Mouse (Mus musculus) lung, embryonic 15.5 days (tissue): Measurements from ENCODE around the gene Smg9. TPM values are rescaled to one million over a fixed set of nuclear protein-coding genes. Genes with fewer than 3 reads are reported as not detected.

Source experiments
- ATAC-seq: fragments of 200-750 bp; cut with Nextera tagmentation; 2 replicates; pipeline ENCODE4 v1.8.0; 2017; ENCODE audit warnings: moderate number of reproducible peaks, borderline replicate concordance; ENCODE audit not compliant: low FRiP score, low TSS enrichment; ENCODE audit errors: extremely low read depth
- H3K27ac ChIP-seq: fragments of 300-500 bp; sonication (generic); 2 replicates; pipeline ENCODE4 v1.5.1; 2015; ENCODE audit warnings: moderate library complexity, mild to moderate bottlenecking, inconsistent platforms
- H3K27me3 ChIP-seq: fragments of 300-500 bp; sonication (generic); 2 replicates; pipeline ENCODE4 v1.6.1; 2015; ENCODE audit warnings: inconsistent platforms
- H3K36me3 ChIP-seq: fragments of 300-500 bp; sonication (generic); 2 replicates; pipeline ENCODE4 v1.6.1; 2015; ENCODE audit warnings: inconsistent platforms
- H3K4me1 ChIP-seq: fragments of 300-500 bp; sonication (generic); 2 replicates; pipeline ENCODE4 v1.6.1; 2015; ENCODE audit warnings: inconsistent platforms
- H3K4me2 ChIP-seq: fragments of 300-500 bp; sonication (generic); 2 replicates; pipeline ENCODE4 v1.6.1; 2015; ENCODE audit warnings: inconsistent platforms, mild to moderate bottlenecking, moderate library complexity
- H3K4me3 ChIP-seq: fragments of 300-500 bp; sonication (generic); 2 replicates; pipeline ENCODE4 v1.5.1; 2015; ENCODE audit warnings: mild to moderate bottlenecking, inconsistent platforms
- H3K9ac ChIP-seq: fragments of 300-500 bp; sonication (generic); 2 replicates; pipeline ENCODE4 v1.6.1; 2015; ENCODE audit warnings: inconsistent platforms
- H3K9me3 ChIP-seq: fragments of 300-500 bp; sonication (generic); 2 replicates; pipeline ENCODE4 v1.6.1; 2016; ENCODE audit warnings: inconsistent platforms
- WGBS: fragments of 180-500 bp; shearing (Covaris S2); methylation state at CpG from one replicate; pipeline ENCODE4 v1.1.7; 2015; 5-methylcytosine and 5-hydroxymethylcytosine counted together
- polyA plus RNA-seq: library from polyadenylated mRNA; unstranded; fragments of >200 nt; fragmentation: Nextera tagmentation; extraction: Ambion mirVana; gene quantifications from 2 replicates; pipeline ENCODE4 v1.2.1, GENCODE M21; 2015

The Smg9 gene
- polyA plus RNA-seq, 1 experiment from 2014 or later = 23.9 TPM

- no peak for ATAC-seq
- 86% methylated on average over 8 of the region's 8 CpGs for WGBS
- H3K9me3 ChIP-seq = no peaks in the 10 kb centered on the region
- H3K27ac ChIP-seq = no peak overlapping the region
- H3K27me3 ChIP-seq = no peaks in the 10 kb centered on the region
- H3K4me3 ChIP-seq = no peak overlapping the region
- peaks cover 8% of the 10 kb centered on the region; the same call in 1 of the 2 replicates for H3K36me3 ChIP-seq
- no peak overlapping the region for H3K4me2 ChIP-seq
- H3K9ac ChIP-seq = no peak overlapping the region
- H3K4me1 ChIP-seq = 0 out of 2 replicates have a peak, but pooled peaks cover 3% of the 10 kb centered on the region
These were observed 20.2 kb downstream of the Smg9 start for GRCm38 (mm10) chr7:24419579-24419978.

DNA sequence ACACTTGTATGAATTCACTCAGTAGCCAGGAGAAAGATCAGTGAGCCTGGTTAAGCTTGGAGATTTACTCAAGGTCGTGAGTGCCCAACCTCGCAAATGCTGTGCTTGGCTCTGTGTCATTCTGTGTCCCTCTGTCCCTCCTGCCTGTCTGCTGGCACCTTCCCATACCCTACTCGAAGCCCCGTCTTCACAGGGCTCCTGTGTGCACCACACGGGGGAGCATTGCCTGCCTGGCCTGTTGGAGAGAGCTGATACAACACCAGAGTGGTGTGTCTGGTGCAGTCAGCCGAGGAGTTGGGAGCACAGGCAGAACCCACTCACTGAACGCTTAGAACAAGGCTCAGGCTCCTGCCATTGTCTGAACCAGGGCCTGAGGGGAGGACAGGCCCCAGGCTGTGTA lies 22.2 kb downstream of the Smg9 start:
- H3K4me3 ChIP-seq = no peak overlapping the region
- H3K9me3 ChIP-seq = no peaks in the 10 kb centered on the region
- H3K36me3 ChIP-seq = peaks cover 8% of the 10 kb centered on the region; the same call in 1 of the 2 replicates
- 80% methylated on average over 7 of the region's 7 CpGs for WGBS
- no peak overlapping the region for H3K9ac ChIP-seq
- H3K4me1 ChIP-seq = 0 out of 2 replicates have a peak, but pooled peaks cover 3% of the 10 kb centered on the region
- no peak for ATAC-seq
- no peak overlapping the region for H3K4me2 ChIP-seq
- no peak overlapping the region for H3K27ac ChIP-seq
- no peaks in the 10 kb centered on the region for H3K27me3 ChIP-seq

DNA sequence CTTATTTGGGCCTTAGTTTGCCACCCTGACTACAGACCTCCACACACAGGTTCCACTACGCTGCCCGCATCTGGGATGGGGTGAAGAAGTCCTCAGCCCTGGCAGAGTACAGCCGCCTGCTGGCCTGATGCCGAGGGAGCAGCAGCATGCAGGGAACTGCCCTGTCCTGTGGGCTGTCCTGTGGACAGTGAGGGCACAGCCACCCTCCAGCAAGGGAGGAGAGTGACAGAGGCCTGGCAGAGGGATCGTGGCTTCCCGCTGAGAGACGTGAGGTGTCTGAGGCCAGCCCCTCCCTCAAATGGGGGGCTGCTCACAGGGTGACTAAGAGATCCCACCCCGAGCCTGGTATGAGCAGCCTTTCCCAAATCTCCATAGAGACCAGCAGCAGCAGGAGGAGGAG lies 22.8 kb downstream of the Smg9 start:
- Histone ChIP-seq H3K27me3 (no peaks in the 10 kb centered on the region), H3K9me3 (no peaks in the 10 kb centered on the region), H3K4me2 (no peak overlapping the region), H3K27ac (no peak overlapping the region), H3K36me3 (peaks cover 8% of the 10 kb centered on the region; the same call in 1 of the 2 replicates), H3K4me1 (0 out of 2 replicates have a peak, but pooled peaks cover 3% of the 10 kb centered on the region), H3K9ac (no peak overlapping the region), H3K4me3 (no peak overlapping the region)
- ATAC-seq = no peak
- WGBS = 67% methylated on average over 8 of the region's 8 CpGs

DNA sequence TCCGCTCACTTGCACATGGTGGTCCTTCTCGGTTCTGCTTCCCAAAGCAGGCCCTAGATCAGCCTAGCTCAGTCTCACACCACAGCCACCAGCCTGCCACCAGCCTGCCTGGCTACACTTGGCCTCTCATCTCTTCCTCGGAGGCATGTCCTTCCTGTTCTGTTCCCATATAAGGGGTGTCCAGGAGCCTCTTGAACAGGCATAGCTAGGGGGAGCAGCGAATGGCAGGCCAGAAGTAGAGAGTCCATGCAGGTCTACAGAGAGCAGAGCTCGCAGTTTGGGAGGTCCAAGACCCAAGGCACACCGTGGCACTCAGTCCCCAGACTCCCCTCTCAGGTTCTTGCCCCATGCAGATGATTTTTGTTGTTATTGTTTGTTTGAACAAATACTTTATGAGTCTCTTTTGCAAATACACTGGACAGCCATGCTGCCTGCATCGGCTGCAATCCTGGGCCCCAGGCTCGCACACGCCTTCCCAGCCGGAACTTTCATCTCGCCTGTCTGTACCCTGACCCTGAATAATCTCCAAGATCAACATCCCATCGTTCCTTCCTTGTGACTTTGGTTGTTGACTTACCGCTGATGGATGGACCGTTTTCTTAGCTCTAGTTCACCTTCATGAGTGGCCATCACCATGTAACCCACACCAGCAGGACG lies 23.8 kb downstream of the Smg9 start:
- ATAC-seq = no peak
- no peak overlapping the region for H3K9ac ChIP-seq
- no peak overlapping the region for H3K4me3 ChIP-seq
- peaks cover 8% of the 10 kb centered on the region; the same call in 1 of the 2 replicates for H3K36me3 ChIP-seq
- no peak overlapping the region for H3K4me2 ChIP-seq
- H3K27ac ChIP-seq = no peak overlapping the region
- no peaks in the 10 kb centered on the region for H3K9me3 ChIP-seq
- 0 out of 2 replicates have a peak, but pooled peaks cover 3% of the 10 kb centered on the region for H3K4me1 ChIP-seq
- no peaks in the 10 kb centered on the region for H3K27me3 ChIP-seq
- 74% methylated on average over 15 of the region's 15 CpGs for WGBS

- ATAC-seq = no peak
These were observed 24.7 kb downstream of the Smg9 start for GRCm38 (mm10) chr7:24423956-24424732.

DNA sequence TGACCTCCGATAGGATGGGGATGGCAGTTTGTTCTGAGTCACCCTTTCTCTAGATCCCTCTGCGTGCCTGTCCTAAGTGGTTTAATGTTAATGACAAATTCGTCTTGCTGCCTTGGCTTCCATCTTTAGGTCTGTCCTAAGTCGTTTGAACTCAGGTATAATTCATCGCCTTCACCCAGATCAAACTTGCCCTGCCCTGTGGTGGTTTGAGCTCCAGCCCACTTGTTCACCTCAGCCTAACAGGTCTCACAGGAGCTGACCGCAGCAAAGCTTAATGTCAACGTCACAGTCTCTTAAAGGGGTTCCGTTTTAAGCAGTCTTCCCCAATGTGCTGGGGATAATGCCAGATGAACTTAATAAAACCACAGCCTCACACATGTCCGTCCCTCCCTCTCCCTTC lies 26.5 kb downstream of the Smg9 start:
- peaks cover 4% of the 10 kb centered on the region; the same call in 1 of the 2 replicates for H3K36me3 ChIP-seq
- no peak overlapping the region for H3K4me3 ChIP-seq
- H3K27ac ChIP-seq = no peak overlapping the region
- WGBS = 71% methylated on average over 9 of the region's 9 CpGs
- H3K4me1 ChIP-seq = peaks cover 7% of the 10 kb centered on the region; the same call in 1 of the 2 replicates
- H3K27me3 ChIP-seq = no peaks in the 10 kb centered on the region
- H3K4me2 ChIP-seq = no peak overlapping the region
- H3K9ac ChIP-seq = no peak overlapping the region
- ATAC-seq = no peak
- no peaks in the 10 kb centered on the region for H3K9me3 ChIP-seq

More at GRCm38 (mm10) chr7:24423956-24424732, 24.7 kb downstream of the Smg9 start:
- H3K9ac ChIP-seq = no peak overlapping the region
- H3K27ac ChIP-seq = no peak overlapping the region
- H3K36me3 ChIP-seq = peaks cover 8% of the 10 kb centered on the region; the same call in 1 of the 2 replicates
- 64% methylated on average over 12 of the region's 12 CpGs for WGBS
- no peaks in the 10 kb centered on the region for H3K9me3 ChIP-seq
- no peak overlapping the region for H3K4me3 ChIP-seq
- H3K4me1 ChIP-seq = 0 out of 2 replicates have a peak, but pooled peaks cover 3% of the 10 kb centered on the region
- H3K4me2 ChIP-seq = no peak overlapping the region
- no peaks in the 10 kb centered on the region for H3K27me3 ChIP-seq

DNA sequence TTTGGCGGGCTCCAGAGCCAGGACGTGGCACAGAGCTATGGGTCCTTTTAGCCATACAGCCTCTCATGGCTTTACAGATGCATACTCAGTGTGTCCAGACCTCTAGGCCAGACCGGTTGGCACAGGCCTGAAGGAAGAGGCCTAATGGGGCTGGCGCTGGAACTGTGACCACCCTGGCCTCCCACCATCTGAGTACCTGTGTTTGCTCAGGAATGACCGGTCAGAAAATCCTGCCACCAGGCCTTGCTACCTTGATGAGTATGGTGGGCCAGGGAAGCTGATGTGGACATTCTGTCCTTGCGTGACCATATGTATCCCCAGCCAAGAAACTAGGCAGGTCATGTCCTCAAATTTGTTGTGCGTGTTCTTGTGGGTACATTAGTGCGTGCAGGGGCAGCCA lies 27.7 kb downstream of the Smg9 start:
- Histone ChIP-seq H3K27me3 (0 out of 2 replicates have a peak, but pooled peaks cover 5% of the 10 kb centered on the region), H3K27ac (no peak overlapping the region), H3K36me3 (no peaks in the 10 kb centered on the region), H3K4me3 (no peak overlapping the region), H3K4me1 (peaks cover 12% of the 10 kb centered on the region; the same call in 1 of the 2 replicates), H3K9ac (no peak overlapping the region), H3K4me2 (no peak overlapping the region), H3K9me3 (no peaks in the 10 kb centered on the region)
- ATAC-seq = no peak
- 89% methylated on average over 8 of the region's 8 CpGs for WGBS

- Histone ChIP-seq H3K9me3 (no peaks in the 10 kb centered on the region), H3K9ac (no peak overlapping the region), H3K27ac (no peak overlapping the region), H3K4me3 (no peak overlapping the region), H3K36me3 (no peaks in the 10 kb centered on the region), H3K4me2 (no peak overlapping the region), H3K27me3 (peaks cover 21% of the 10 kb centered on the region), H3K4me1 (peaks cover 13% of the 10 kb centered on the region; the same call in 1 of the 2 replicates)
- 90% methylated on average over 5 of the region's 5 CpGs for WGBS
- ATAC-seq = no peak
These were observed 29.3 kb downstream of the Smg9 start for GRCm38 (mm10) chr7:24428725-24429124.

DNA sequence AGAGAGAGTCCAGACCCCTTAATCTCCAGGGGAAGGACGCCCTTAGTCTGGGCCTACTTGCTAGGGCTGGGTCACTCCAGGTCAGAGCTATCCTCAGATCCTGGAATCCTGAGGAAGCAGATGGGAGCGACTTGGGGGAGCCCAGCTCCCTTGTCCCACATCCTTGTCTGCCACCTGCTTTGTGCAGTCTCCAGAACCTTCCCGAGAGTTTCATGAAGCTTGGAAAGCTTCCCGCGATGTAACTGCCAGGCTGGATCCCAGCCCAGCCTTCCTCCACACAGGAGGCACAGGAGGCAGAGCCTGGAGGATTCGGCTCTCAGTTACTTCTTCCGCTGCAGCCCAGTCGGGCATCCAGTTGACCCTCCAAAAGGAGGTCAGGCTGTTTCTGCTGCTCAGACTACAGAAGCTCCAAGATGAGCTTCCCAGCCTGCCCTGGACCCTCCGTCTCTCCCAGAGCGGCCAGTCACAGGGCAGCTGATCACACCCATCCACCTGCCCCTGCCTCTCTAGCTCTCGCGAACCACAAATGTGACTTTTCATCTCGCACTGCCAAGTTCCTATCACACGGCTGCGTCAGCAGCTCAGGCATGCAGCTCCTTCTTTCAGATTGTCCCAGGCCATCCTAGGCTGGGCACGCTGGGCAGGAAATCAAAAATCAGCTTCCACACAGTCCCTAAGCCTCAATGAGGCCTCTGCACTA lies 30.1 kb downstream of the Smg9 start:
- WGBS = 53% methylated on average over 16 of the region's 16 CpGs
- Histone ChIP-seq H3K9ac (no peak overlapping the region), H3K36me3 (no peaks in the 10 kb centered on the region), H3K4me2 (no peak overlapping the region), H3K27me3 (peaks cover 23% of the 10 kb centered on the region), H3K4me3 (no peak overlapping the region), H3K4me1 (peaks cover 10% of the 10 kb centered on the region; the same call in 1 of the 2 replicates), H3K27ac (no peak overlapping the region), H3K9me3 (no peaks in the 10 kb centered on the region)
- ATAC-seq = no peak

DNA sequence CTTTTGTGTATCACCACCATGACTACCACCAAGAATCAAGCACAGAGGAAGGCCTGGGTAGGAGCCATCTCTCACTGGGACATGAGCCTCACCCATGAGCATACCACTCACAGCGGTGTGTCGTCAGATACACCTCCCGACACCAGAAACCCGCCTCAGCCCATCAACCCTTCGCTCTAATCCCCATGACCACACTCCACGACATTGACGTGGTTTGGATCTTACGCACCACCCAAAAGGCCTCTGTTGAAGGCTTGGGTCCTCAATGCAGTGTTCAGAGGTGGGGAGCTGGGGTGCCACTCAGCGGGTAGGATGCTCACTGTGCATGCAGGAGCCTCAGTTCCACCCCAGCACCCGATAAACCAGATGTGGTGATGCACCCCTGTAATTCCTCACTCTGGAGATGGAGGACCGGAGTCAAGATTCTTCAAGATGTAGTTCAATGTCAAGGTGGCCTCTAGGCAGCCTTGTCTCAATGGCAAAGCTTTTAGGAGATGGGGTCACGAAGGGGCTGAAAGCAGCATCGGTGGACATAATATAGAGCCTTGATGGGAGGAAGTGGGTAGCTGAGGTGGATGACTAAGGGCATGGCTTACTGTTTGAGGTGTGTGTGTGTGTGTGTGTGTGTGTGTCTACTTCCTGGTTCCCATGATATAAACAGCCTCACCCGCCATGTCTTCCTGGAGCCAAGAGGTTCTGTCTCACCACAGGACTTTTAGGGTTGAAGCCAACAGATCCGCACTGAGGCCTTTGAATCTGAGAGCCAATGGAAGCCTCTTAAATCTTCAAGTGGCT lies 31.3 kb downstream of the Smg9 start:
- Histone ChIP-seq H3K27me3 (peaks cover 23% of the 10 kb centered on the region), H3K4me3 (no peak overlapping the region), H3K4me1 (peaks cover 10% of the 10 kb centered on the region; the same call in 1 of the 2 replicates), H3K9me3 (no peaks in the 10 kb centered on the region), H3K9ac (no peak overlapping the region), H3K36me3 (no peaks in the 10 kb centered on the region), H3K4me2 (no peak overlapping the region), H3K27ac (no peak overlapping the region)
- no peak for ATAC-seq
- 87% methylated on average over 15 of the region's 15 CpGs for WGBS

DNA sequence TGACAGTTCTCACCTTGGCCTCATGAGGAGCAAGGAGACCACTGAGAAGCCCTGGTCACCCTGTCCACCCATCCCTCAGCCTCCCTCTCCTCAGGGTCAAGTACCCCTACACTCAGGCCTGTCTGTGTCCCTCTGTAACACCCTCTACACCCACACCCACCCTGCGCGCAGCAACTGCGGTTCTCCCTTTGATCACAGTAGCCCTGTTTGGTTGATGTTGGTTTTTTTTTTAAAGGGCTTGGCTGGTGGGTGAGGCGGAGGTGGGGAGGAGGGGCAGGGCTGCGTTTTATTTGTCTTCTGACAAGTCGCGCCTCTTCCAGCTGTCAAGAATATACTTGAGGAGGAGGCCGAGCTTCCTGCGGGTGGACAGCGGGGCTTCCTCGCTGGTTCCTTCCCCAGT lies 32.3 kb downstream of the Smg9 start:
- H3K4me2 ChIP-seq = no peak overlapping the region
- H3K27me3 ChIP-seq = peaks cover 23% of the 10 kb centered on the region
- no peak overlapping the region for H3K4me3 ChIP-seq
- H3K27ac ChIP-seq = no peak overlapping the region
- no peaks in the 10 kb centered on the region for H3K36me3 ChIP-seq
- ATAC-seq = no peak
- H3K9ac ChIP-seq = no peak overlapping the region
- peaks cover 10% of the 10 kb centered on the region; the same call in 1 of the 2 replicates for H3K4me1 ChIP-seq
- 20% methylated on average over 11 of the region's 11 CpGs for WGBS
- no peaks in the 10 kb centered on the region for H3K9me3 ChIP-seq
